Mouse (Mus musculus): ENCODE data around the gene Creb5. TPM values are rescaled to one million over a fixed set of nuclear protein-coding genes. Genes with fewer than 3 reads are reported as not detected.
A peak's percentile ranks its signal among the peaks of the same experiment; 100 is the strongest.

Creb5 gene
- total and polyA plus RNA-seq, 2 experiments from 2014 or later: 1.6 to 3.2 TPM

GRCm38 (mm10) chr6:53619676-53620075 lies 332.6 kb downstream of the Creb5 start:
- Histone ChIP-seq H3K36me3 (ENCODE audit: insufficient read depth, low read length) (no peaks in the 10 kb centered on the region), H3K9me3 (ENCODE audit: low read length) (no peaks in the 10 kb centered on the region), H3K27ac (ENCODE audit: low read depth, low read length) (no peak overlapping the region), H3K4me3 (ENCODE audit: low read depth, low read length) (no peak overlapping the region), H3K4me1 (ENCODE audit: insufficient read depth, low read length) (no peaks in the 10 kb centered on the region), H3K4me2 (ENCODE audit: low read depth, low read length, poor library complexity, severe bottlenecking) (no peak overlapping the region), H3K9ac (replicated peaks; ENCODE audit: low read length, poor library complexity, severe bottlenecking) (no peak overlapping the region), H3K27me3 (ENCODE audit: insufficient read depth, low read length) (no peaks in the 10 kb centered on the region)
- DNase-seq (ENCODE audit: low spot score): no peak
- no peak for TF ChIP-seq CTCF (IDR thresholded peaks at IDR 0.05)
- no peak for ATAC-seq (ENCODE audit: low FRiP score)
- WGBS: 66% methylated on average over 1 of the region's 1 CpGs

DNA sequence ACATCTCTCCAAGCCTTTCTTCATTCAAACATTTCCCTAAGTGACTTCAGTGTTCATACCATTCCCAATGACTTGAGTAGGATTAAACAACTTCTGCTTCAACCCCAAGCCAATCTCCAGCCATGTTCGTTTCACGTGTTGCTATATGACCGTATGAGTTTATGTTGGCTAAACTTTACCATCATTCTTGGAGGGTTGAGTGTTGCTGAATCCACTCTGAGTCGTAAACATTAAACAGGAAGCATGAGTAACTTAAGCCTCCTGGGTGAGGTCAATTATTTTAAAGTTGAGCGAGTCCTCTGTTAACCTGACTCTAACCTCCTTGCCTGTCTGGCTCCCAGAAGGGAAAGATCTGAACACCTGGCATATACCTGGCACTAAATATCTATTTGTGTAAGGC lies 334.2 kb downstream of the Creb5 start:
- Histone ChIP-seq H3K9ac (replicated peaks; ENCODE audit: low read length, poor library complexity, severe bottlenecking) (no peak overlapping the region), H3K27me3 (ENCODE audit: insufficient read depth, low read length) (no peaks in the 10 kb centered on the region), H3K4me3 (ENCODE audit: low read depth, low read length) (no peak overlapping the region), H3K9me3 (ENCODE audit: low read length) (no peaks in the 10 kb centered on the region), H3K36me3 (ENCODE audit: insufficient read depth, low read length) (no peaks in the 10 kb centered on the region), H3K27ac (ENCODE audit: low read depth, low read length) (no peak overlapping the region), H3K4me2 (ENCODE audit: low read depth, low read length, poor library complexity, severe bottlenecking) (no peak overlapping the region), H3K4me1 (ENCODE audit: insufficient read depth, low read length) (no peaks in the 10 kb centered on the region)
- 84% methylated on average over 5 of the region's 5 CpGs for WGBS
- DNase-seq (ENCODE audit: low spot score) (no peak), ATAC-seq (ENCODE audit: low FRiP score) (no peak)
- TF ChIP-seq CTCF (IDR thresholded peaks at IDR 0.05): no peak

GRCm38 (mm10) chr6:53624455-53625276 lies 337.6 kb downstream of the Creb5 start:
- Histone ChIP-seq H3K4me1 (ENCODE audit: insufficient read depth, low read length) (no peaks in the 10 kb centered on the region), H3K36me3 (ENCODE audit: insufficient read depth, low read length) (no peaks in the 10 kb centered on the region), H3K9ac (replicated peaks; ENCODE audit: low read length, poor library complexity, severe bottlenecking) (no peak overlapping the region), H3K27ac (ENCODE audit: low read depth, low read length) (peak overlapping the region; percentile 47; the same call in 1 of the 2 replicates), H3K9me3 (ENCODE audit: low read length) (no peaks in the 10 kb centered on the region), H3K27me3 (ENCODE audit: insufficient read depth, low read length) (no peaks in the 10 kb centered on the region), H3K4me2 (ENCODE audit: low read depth, low read length, poor library complexity, severe bottlenecking) (no peak overlapping the region), H3K4me3 (ENCODE audit: low read depth, low read length) (no peak overlapping the region)
- 24% methylated on average over 15 of the region's 15 CpGs for WGBS
- ATAC-seq (ENCODE audit: low FRiP score) (peak; percentile 47; the same call in 1 of the 2 replicates), DNase-seq (ENCODE audit: low spot score) (peak; percentile 46)
- TF ChIP-seq CTCF (IDR thresholded peaks at IDR 0.05): no peak

GRCm38 (mm10) chr6:53626044-53626443 lies 339.0 kb downstream of the Creb5 start:
- WGBS: 84% methylated on average over 5 of the region's 5 CpGs
- no peak overlapping the region for H3K4me2 ChIP-seq (ENCODE audit: low read depth, low read length, poor library complexity, severe bottlenecking)

DNA sequence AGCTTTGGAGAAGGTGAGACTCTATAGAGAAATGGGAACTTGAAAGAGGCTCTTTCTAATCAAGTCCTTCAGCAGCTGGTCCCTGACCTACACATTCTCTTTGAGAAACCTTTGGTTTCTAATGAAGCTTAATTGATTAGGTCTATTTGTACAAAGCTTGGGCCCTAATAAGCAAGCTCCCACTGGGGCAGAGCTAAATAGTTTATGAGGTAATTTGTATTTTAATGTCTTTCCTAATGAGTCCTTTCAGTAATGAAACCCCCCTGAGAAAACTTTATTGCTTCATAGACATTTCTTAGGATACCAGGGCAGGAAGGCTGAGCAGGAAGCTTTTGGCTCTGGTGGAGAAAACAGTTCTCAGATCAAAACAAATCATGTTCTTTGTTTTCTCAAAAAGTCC lies 341.6 kb downstream of the Creb5 start:
- no peak overlapping the region for H3K4me2 ChIP-seq (ENCODE audit: low read depth, low read length, poor library complexity, severe bottlenecking)
- H3K36me3 ChIP-seq (ENCODE audit: insufficient read depth, low read length): no peaks in the 10 kb centered on the region
- no peaks in the 10 kb centered on the region for H3K4me1 ChIP-seq (ENCODE audit: insufficient read depth, low read length)
- ATAC-seq (ENCODE audit: low FRiP score) (no peak), DNase-seq (ENCODE audit: low spot score) (no peak)
- H3K9ac ChIP-seq (replicated peaks; ENCODE audit: low read length, poor library complexity, severe bottlenecking): no peak overlapping the region
- TF ChIP-seq CTCF (IDR thresholded peaks at IDR 0.05): no peak
- no peaks in the 10 kb centered on the region for H3K27me3 ChIP-seq (ENCODE audit: insufficient read depth, low read length)
- H3K9me3 ChIP-seq (ENCODE audit: low read length): no peaks in the 10 kb centered on the region
- no peak overlapping the region for H3K4me3 ChIP-seq (ENCODE audit: low read depth, low read length)
- no peak overlapping the region for H3K27ac ChIP-seq (ENCODE audit: low read depth, low read length)

More at GRCm38 (mm10) chr6:53626044-53626443, 339.0 kb downstream of the Creb5 start:
- H3K4me1 ChIP-seq (ENCODE audit: insufficient read depth, low read length): no peaks in the 10 kb centered on the region
- no peak overlapping the region for H3K4me3 ChIP-seq (ENCODE audit: low read depth, low read length)
- H3K9ac ChIP-seq (replicated peaks; ENCODE audit: low read length, poor library complexity, severe bottlenecking): no peak overlapping the region
- H3K9me3 ChIP-seq (ENCODE audit: low read length): no peaks in the 10 kb centered on the region
- no peak for TF ChIP-seq CTCF (IDR thresholded peaks at IDR 0.05)
- DNase-seq (ENCODE audit: low spot score) (no peak), ATAC-seq (ENCODE audit: low FRiP score) (no peak)
- H3K27me3 ChIP-seq (ENCODE audit: insufficient read depth, low read length): no peaks in the 10 kb centered on the region
- no peaks in the 10 kb centered on the region for H3K36me3 ChIP-seq (ENCODE audit: insufficient read depth, low read length)
- no peak overlapping the region for H3K27ac ChIP-seq (ENCODE audit: low read depth, low read length)

GRCm38 (mm10) chr6:53635453-53635852 lies 348.4 kb downstream of the Creb5 start:
- H3K4me1 ChIP-seq (ENCODE audit: insufficient read depth, low read length): no peaks in the 10 kb centered on the region
- 91% methylated on average over 7 of the region's 7 CpGs for WGBS
- H3K36me3 ChIP-seq (ENCODE audit: insufficient read depth, low read length): no peaks in the 10 kb centered on the region
- no peaks in the 10 kb centered on the region for H3K27me3 ChIP-seq (ENCODE audit: insufficient read depth, low read length)
- no peak overlapping the region for H3K9ac ChIP-seq (replicated peaks; ENCODE audit: low read length, poor library complexity, severe bottlenecking)
- H3K4me2 ChIP-seq (ENCODE audit: low read depth, low read length, poor library complexity, severe bottlenecking): no peak overlapping the region
- no peak for TF ChIP-seq CTCF (IDR thresholded peaks at IDR 0.05)
- H3K27ac ChIP-seq (ENCODE audit: low read depth, low read length): no peak overlapping the region
- ATAC-seq (ENCODE audit: low FRiP score) (no peak), DNase-seq (ENCODE audit: low spot score) (no peak)
- H3K4me3 ChIP-seq (ENCODE audit: low read depth, low read length): no peak overlapping the region
- no peaks in the 10 kb centered on the region for H3K9me3 ChIP-seq (ENCODE audit: low read length)
